Mouse (Mus musculus): ENCODE measurements around the gene Hist1h2ah.
A peak's percentile ranks its signal among the peaks of the same experiment; 100 is the strongest.

Gene Hist1h2ah

DNA sequence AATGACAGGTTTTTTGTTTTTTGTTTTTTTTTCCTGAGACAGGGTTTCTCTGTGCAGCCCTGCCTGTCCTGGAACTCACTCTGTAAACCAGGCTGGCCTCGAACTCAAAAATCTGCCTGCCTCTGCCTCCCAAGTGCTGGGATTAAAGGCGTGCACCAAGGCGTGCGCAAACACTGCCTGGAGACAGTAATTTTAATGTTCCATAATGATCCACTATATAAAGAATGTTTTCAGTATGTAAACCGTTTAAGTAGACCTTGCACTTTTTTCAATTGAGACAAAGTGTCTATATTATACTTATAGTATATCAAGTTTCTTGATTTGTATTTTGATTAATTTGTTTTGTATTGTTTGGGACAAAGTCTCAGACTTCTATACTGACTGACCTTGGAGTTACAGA is 4.0 kb upstream of the Hist1h2ah start:
- DNase-seq, result no peak

DNA sequence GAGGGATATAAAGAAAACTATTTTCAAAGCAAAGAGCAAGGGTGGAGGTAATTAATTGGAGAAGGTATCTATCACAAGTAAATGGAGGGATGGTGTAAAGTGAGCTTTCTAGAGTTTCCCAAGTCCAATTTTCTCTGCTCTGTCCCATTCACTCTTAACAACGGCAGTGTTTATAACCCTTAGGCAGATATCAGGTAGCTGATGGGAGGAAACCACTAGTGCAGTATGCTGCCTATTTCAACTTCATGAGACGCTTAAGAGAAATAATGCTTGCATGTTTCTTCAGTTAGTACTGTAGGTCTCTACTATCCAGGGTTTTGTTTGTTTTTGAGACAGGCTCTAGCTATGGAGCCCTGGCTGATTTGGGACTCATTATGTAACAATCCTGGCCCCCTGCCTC is 2.0 kb upstream of the Hist1h2ah start:
- no peak for DNase-seq

DNA sequence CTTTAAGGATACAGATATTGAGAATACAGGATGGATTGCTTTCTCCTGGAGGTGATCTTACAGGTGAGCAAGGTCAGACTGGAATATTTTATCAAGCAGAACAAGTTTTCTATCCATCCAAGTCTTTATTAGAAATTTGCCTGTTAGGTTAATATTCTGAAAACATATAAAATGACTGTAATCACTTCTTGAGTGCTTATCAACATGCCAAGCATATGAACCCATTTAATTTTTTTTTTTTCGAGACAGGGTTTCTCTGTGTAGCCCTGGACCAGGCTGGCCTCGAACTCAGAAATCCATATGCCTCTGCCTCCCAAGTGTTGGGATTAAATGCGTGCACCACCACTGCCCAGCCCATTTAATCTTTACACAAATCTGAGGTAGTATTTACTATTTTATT is 1.6 kb upstream of the Hist1h2ah start:
- no peak for DNase-seq

DNA sequence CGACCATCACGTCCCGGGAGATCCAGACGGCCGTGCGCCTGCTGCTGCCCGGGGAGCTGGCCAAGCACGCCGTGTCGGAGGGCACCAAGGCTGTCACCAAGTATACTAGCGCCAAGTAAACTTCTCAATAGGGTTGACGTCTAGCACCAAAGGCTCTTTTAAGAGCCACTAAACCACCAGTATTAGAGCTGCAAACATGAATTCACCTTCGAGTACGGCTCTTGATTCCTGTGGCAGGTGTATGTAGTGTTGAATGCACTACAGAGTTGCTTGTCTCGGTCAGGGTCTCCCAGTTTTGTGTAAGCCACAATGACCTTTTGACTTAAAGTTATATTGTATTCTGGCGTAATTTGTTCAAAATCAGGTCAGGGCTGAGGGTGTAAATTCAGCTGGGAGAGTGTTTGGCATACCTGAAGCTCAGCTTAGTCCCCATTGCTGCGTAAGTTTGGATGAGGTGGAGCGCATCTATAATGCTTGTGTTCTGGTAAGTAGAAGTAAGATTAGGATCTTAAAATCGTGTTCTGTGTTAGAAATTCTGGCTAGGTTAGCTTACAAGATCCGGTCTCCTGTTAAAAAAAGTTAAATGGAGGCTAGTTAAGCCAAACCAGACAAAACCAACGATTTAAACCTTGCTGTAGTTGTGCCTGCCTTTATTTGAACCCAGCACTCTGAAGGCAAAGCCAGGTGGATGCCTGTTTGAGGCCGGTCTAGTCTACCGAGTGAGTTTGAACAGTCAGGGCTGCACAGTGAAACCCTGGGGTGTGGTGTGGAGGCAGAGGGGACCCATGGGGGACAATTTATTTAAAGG is 985 bp upstream of the Hist1h2ah start:
- DNase-seq, result no peak

DNA sequence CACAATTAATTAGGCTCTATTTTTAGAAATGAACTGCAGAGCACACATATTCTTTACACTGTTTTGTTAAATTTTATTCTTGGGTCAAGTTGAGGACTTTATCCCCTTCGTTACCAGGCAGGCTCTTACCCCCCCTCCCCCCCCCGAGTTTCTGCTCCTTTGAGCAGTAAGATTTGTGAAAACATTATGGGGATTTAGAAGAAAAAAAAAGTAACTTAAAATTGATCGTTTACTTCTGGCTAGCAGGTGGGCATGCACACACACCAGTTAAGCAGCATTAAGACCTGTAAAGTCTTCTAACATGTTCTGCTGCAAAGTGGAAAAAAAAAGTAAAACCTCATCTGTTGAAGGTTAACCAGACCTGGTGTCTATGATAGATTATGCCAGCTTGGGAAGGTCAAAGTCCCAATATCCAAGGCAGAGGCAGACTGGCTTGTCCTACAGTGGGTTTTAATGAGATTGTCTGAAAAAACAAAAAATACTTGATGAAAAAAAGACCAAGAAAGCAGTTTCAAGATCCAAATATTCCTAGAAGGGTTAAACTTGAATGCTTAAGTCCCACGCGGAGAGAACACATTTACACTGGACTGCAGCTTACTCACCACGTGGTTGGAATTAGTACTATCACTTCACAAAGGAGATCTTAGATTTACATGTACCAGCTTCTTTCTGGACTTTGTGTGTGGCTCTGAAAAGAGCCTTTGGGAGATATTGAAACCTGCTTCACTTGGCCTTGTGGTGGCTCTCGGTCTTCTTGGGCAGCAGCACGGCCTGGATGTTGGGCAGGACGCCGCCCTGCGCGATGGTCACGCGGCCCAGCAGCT is 713 bp downstream of the Hist1h2ah start:
- DNase-seq, result no peak

DNA sequence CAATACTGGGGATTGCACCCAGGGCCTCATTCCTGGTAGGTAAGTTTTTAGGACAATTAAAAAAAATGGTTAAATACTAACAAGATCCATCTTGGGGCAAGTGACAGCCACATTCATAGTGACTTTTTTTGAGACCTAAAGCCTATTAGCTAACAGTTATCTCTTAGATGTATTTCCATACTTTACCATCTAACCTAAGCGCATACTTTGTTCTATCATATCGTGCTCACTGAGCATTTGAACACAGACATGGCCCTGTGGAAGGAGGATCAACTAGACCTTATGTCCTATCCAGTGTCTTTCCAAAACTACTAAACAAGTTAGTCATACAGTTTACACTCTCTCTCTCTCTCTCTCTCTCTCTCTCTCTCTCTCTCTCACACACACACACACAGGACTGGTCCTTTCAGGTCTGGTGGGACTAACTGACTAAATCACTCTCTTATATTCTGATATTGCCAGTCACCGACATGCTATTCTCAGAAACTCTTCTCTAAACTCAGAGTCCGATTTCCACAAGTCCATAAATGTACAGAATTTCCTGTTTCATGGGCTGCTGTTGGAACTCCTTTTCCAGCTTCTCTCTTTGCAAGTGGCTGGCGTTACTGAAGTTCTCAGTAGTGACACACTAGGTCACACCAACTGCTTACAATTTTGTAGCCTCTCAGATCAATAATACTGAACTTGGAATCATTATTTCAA is 1.5 kb downstream of the Hist1h2ah start:
- no peak for DNase-seq

DNA sequence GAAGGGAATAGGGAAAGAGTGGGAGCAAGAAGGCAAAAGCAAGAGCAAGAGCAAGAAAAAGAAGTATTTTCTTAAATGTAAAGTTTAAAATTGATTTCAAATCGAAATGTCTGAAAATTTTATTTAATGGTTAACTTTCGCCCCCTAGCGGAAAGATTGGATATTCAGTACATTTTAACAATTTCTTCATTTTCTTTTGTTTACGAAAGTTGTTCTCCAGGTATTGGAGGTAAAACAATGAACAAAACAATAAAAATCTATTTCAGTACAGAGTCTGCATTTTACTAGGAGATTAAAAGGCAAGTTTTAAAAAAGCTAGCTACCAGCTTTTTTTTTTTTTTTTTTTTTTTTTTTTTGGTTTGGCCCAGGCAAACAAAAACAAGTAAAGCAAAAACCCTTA is 4.9 kb downstream of the Hist1h2ah start:
- DNase-seq, result no peak

DNA sequence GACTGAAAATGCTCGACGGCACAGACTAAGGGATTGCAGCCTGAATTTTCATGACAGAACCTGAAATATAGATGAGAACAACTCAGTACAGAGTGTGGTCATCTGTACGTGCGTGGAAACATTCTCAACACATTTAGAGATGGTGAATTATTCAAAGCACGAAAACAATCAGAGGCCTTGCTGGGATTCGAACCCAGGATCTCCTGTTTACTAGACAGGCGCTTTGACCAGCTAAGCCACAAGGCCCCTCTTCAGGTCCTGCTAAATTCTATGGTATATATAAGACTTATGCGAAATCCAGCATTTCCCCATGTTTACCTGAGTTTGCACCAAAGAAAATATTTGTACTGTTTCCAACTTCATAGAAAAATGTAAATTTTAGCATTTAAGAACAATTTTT is 5.4 kb downstream of the Hist1h2ah start:
- DNase-seq, result no peak

DNA sequence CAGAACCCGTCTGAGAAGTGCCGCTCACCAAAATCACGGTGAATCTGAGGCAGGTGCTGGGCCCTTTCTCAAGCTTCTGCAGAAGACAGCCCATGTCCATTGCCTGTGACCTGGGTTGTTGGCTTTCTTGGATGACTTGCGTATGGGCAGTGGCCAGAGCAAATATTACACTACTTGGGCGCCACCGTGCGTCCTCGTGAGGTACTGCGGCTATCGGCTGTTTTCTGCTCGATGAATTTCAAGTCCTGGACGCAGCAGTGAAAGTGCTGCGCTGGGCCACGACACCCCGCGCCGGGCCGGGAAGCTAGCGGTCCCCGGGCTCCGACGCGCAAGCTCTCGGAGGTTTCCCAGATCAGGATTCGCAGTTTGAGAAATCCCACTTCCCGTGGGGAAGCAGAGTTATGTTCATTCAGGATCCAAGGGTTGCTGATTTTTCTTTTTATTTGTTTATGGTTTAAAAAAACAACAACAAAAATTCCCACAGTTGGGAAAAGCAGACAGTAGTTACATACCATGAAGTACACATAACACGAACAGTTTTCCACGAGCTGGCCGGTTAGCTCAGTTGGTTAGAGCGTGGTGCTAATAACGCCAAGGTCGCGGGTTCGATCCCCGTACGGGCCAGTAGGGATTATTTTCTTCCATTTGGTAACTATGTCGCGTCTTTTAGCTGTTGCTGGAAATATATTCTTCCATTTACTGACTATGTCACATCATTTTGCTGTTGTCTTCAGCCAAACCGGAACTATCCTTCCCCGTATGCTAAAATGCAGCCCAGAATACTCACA is 6.5 kb downstream of the Hist1h2ah start:
- peak; percentile 93 for DNase-seq

DNA sequence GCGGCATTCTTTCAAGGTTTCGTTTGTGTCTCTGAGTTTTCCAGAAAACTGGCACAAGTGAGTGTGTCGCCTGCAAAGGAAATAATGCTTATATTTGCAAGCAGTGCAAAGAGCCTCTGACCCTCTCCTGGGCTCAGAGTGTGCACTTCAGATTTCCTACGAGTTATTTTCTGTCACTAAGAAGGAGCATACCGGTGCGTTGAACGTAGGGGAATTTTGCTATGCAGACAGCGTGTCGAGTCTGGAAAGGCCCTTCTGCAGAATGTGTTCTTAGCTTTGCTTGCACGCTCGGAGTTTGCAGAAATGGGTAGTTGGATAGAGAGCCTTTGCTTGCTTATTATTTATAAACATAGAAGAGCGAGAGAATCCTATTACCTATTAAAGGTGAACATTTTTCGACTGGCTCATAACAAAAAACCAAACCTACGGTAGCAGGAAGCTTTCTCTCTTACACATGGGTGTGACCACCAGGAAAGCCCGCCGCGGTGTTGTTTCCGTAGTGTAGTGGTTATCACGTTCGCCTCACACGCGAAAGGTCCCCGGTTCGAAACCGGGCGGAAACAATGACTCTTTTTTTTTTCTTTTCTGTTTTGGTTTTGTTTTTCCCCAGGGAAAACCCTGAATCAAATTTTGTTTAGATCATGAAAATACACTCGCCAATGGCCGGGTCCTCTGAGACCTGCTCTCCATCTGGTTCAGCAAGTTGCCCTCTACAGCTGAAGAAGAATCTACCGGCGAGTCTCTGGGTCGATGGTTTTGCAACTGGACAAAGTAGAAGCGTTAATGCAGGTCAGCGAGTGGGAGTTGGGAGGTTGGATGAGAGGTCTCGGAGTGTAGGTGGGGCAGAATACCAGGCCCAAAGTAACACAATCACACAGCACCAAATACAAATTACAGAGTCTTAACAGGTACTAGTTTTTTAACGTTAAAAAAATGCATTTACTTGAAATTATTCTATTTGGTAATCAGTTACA is 9.0 kb downstream of the Hist1h2ah start:
- peak; percentile 62 for DNase-seq

DNA sequence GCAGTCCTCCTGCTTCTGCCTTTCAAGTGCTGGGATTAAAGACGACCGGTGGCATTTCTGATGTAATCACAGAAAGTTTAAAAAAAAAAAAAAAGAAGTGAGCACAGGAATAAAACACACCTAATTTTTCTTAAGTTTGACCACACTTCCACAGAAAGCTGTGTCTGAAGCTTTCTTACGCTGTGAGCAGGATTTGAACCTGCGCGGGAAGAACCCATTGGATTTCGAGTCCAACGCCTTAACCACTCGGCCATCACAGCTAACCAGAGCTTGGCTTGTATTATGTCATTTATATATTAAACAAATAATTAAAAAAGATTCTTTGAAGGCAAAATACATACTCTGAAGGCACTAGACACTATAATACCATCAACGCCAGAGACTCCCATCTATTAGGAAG is 13.1 kb downstream of the Hist1h2ah start:
- DNase-seq, result peak; percentile 67

DNA sequence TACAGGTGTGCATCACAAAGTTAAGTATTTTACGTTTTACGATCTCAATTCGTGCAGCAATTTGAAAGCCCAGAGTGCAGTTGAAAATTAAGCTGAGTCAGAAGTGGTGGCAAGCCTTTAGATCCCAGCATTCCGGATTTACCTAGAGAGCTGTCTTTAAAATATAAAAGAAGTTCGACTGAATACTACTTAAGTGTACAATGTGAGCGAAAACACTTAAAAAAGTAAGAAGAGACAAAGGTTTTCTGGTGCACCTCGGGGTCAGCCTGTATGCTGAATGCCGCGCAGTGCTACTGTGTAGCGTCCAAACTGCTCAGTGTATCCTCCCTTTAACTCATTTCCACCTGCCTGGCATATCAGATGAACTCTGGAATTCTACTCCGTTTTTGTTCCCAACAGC is 13.8 kb downstream of the Hist1h2ah start:
- DNase-seq, result no peak

DNA sequence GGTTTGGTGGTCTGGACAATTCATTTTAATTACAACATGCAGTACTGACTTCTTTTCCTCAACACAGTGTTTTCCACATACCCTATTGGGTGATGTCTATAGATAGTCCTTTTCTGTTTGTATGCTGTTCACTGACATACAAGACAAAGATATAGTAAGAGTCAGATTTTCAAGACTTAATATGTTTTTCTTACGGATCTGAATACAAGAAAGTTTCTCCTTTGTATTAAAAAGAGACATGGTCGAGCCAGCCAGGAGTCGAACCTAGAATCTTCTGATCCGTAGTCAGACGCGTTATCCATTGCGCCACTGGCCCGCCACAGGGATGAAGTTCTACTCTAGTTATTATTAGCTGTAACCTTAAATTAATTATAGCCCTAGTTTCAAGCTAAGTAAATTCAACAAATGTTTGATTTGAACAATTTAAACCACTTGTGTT is 14.4 kb downstream of the Hist1h2ah start:
- no peak for DNase-seq

DNA sequence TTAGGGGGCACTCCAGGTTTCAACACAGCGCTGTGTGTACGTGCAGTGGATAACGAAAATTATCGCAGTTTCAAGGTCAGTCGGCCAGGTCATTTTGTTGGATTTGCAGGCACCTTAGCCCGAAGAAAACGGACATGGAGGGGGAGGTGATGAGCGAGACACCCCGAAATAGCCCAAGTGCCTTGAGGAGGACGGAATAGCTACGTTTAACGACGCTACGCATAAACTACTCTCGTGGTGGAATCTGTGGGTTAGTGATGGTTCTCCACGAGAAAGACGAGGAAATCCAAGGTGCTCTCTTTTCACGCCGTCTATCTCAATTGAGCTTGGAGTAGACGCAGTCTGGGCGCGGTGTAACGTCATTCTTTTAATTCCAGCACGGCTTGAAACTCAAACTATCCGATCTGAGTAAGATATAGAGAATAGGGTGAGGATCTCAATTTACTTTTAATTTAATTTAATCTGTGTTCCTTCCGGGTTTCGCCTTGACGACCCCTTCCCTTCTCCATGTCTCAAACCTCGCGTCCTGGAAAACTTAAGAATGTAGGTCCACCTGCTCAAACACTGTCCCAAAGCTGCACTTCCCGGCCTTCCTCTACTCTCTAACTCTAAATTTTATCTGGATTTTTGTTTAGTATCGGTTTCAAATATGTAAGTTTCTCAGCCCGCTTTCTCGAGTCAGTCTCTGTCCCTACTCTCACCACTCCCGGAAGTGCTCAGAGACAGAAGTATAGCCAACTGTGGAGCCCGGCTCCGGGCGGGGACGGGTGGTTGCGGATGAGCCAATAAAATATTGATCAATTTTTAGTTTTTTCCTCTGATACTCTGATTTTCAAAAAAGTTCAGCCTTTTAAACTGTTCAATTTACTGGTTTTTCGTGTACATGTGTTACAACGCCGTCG is 15.2 kb downstream of the Hist1h2ah start:
- DNase-seq, result no peak

DNA sequence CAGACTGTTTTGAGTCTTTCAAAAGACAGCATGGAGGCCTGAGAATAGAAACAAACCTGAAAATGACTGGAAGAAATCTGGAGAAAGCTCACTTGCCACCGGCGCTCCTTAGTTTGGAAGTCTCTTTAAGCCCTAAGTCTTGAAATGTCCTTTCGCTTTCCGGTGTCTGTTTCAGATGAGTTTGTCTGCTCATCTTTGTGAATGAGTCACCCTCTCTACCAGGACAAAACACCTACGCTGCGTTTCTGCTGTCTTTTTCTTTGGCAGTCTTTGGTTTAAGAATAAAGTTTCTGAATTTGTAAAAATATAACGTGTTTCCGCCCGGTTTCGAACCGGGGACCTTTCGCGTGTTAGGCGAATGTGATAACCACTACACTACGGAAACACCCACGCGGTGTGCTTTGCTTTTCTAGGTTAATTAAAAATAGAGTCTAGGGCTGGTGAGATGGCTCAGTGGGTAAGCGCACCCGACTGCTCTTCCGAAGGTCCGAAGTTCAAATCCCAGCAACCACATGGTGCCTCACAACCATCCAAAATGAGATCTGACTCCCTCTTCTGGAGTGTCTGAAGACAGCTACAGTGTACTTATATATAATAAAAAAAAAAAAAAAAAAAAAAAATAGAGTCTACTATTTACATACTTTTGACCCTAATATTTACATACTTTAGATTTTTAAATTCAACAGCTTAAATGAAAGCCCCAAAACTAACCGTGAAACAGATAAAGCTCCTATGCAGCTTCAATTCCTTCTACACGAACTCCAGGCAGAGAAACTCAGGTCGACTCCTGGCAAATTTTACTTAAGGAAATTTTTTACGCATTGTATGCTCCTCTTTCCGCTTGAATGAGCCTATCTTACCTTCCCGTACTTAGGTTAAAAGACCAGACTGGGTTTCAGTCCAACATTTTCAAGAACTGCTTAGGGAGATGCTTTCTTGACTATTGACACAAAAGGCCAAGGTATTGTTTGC is 19.6 kb downstream of the Hist1h2ah start:
- peak; percentile 41 for DNase-seq

DNA sequence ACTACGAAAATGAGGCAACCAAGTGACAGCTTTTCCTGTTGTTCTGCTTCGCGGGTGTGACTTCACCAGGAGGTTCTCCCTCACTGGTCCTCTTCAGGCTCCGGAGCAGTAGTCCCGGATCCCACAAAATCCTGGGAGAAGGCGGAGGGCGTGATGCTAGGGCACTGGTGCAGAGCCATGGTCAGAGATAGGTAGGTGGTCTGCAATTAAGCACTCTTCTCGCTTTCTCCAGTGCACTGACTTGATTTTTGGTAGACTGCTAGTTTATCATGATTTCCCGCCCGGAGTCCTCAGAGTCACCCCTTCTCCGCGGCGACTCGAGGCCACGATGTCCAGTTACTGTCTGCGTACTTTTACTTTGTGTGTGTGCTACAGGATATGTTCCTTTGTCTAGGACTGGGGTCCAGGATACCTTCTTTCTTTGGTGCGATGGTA is 20.9 kb downstream of the Hist1h2ah start:
- no peak for DNase-seq

DNA sequence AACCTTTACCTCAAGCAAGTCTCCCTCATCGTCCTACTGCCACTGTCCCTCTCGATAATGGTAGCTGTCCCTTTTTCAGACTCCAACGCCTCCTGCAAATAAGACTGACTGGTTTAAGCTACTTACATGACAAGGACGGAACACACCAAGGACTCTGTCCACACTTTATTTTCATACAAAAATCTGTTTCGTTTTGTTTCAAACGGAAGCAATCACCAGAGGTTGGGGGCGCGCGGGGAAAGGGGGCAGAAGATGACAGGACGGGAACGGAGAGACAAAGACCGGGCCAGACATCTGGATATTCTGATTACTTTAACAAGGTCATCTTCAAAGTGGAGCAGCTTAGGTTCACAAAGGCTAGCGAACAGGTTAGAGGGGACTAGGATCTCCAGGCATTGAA is 21.7 kb downstream of the Hist1h2ah start:
- no peak for DNase-seq

DNA sequence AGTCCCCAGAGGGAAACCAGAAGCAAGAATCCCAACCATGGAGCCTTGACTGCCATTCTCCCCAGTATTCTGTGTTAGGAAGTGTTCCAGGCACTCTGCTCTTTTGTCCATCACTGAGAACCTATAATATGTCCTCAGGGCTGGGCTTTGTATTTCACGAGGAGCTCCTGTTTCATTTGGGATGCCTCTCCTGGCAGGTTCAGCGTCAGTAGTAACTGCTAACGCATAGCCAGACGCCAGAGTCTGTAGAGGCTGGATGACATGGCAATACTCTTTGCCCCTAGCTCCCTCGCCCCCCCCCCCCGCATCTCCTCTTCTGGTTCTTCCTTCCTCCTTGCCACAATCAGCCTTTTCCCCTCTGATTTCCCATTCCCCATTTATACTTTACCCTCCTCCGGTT is 25.7 kb downstream of the Hist1h2ah start, which contains the start of gene Prss16:
Gene Prss16 (minus strand): TSS at position 101 of the 400 bp plus-strand sequence.
- no peak for DNase-seq

DNA sequence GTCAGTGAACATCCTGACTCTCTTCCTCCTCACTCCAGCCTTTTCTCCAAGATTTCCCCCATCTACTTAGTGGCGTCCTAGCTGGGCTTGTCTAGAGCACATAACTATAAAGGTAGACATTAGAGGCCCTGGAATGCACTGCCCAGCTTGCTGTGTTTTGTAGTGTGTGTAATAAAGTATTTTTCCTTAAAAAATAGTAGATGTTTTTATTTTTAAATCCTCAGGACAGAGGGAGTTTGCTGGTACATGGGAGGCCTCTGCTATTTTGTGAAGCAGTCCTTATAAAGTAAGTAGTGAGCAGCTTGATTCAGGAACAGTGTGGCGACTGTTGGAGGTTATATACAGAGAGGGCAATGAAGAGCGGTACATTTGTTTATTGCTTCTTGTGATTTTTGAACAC is 26.7 kb downstream of the Hist1h2ah start:
- DNase-seq, result no peak
